31 mouse cellular contexts compared by ENCODE assay signal in genomic region chr8:92821151-92821550, GRCm38 (mm10). TPM values are rescaled to one million over a fixed set of nuclear protein-coding genes. Genes with fewer than 3 reads are reported as not detected.
DNase-seq lines count a peak whose midpoint lies in the region; ATAC-seq and TF ChIP-seq lines count a peak whose summit lies in the region.
"Had no signal": no experiment of that assay in that cellular context is flagged by ENCODE, and none has a peak within 500 bp of the region (broad histone marks: within the 10 kb centered on the region; RNA-seq: fewer than 3 reads in every experiment).

No protein-coding gene starts in this region.

- H3K4me1 ChIP-seq in ES-Bruce4 (ENCODE audit: control insufficient read depth, insufficient read depth, low read length) (peaks cover 8% of the 10 kb centered on the region), ES-E14 (ENCODE audit: control insufficient read depth in 2 of 2, insufficient read depth in 2 of 2, low read length in 2 of 2, poor library complexity in 1 of 2) (peaks cover 3 to 12% of the 10 kb centered on the region in 2 experiments; a peak in 3 of 4 replicates)
- no peaks in the 10 kb centered on the region for H3K4me1 ChIP-seq in forebrain, embryonic 15.5 days
- H3K4me1 ChIP-seq: forebrain, embryonic 12.5 days had no signal

- no peak for TF ChIP-seq POLR2A in ES-Bruce4 (IDR thresholded peaks at IDR 0.05; ENCODE audit: insufficient read depth, low read length)

- no peak overlapping the region for H3K4me2 ChIP-seq in forebrain, embryonic 15.5 days (replicated peaks)
- H3K4me2 ChIP-seq: embryonic facial prominence, embryonic 13.5 days; forebrain, embryonic 12.5 days; heart, embryonic 13.5 days; hindbrain, embryonic 14.5 days had no signal

- H3K4me3 ChIP-seq in ES-Bruce4 (ENCODE audit: low read depth, low read length) (no peak overlapping the region), ES-E14 (ENCODE audit: insufficient read depth in 1 of 2, low read depth in 1 of 2, low read length in 2 of 2, poor library complexity in 1 of 2, severe bottlenecking in 1 of 2) (no peak overlapping the region)
- H3K4me3 ChIP-seq in forebrain, embryonic 15.5 days = no peak overlapping the region
- H3K4me3 ChIP-seq: embryonic facial prominence, embryonic 10.5 days; embryonic facial prominence, embryonic 13.5 days; erythroblast, embryonic 14.5 days; forebrain, embryonic 12.5 days; gastrocnemius, adult 2 months; heart, adult 2 months; heart, embryonic 10.5 days; heart, embryonic 13.5 days had no signal

- TF ChIP-seq CTCF in ES-Bruce4 (IDR thresholded peaks at IDR 0.05; ENCODE audit: low read depth, low read length) = no peak

- no peak for ATAC-seq in cerebellum, adult (ENCODE audit: insufficient number of reproducible peaks, low FRiP score, low TSS enrichment)
- no peak for ATAC-seq in forebrain, embryonic 15.5 days (replicated peaks)
- ATAC-seq: forebrain, embryonic 16.5 days; hindbrain, postnatal 0 days; inflammation-experienced regulatory T-cells, adult 6 months; intestine, embryonic 16.5 days; Patski had no signal

- H3K27ac ChIP-seq in ES-Bruce4 (ENCODE audit: insufficient read depth, low read length) (peak overlapping the region; percentile 63), ES-E14 (ENCODE audit: insufficient read depth, low read depth, low read length, poor library complexity, severe bottlenecking) (no peak overlapping the region)
- H3K27ac ChIP-seq in forebrain, embryonic 15.5 days (replicated peaks) = no peak overlapping the region
- H3K27ac ChIP-seq: embryonic facial prominence, embryonic 13.5 days; forebrain, embryonic 12.5 days; gastrocnemius, adult 2 months; heart, adult 2 months; heart, embryonic 10.5 days; heart, embryonic 13.5 days; hindbrain, embryonic 14.5 days; hindbrain, postnatal 0 days had no signal

- no peak for TF ChIP-seq EP300 in ES-Bruce4 (IDR thresholded peaks at IDR 0.05; ENCODE audit: insufficient read depth, low read depth, low read length)

- in situ Hi-C loops in ES-E14 (cut with MboI; ENCODE audit: low sequenced_read_pairs in 2 of 2, unreplicated experiment in 2 of 2) = no loop called here

- H3K36me3 ChIP-seq in ES-Bruce4 (ENCODE audit: control insufficient read depth, insufficient read depth, low read length, poor library complexity, severe bottlenecking) (no peaks in the 10 kb centered on the region), ES-E14 (ENCODE audit: control insufficient read depth, insufficient read depth, low read length, poor library complexity, severe bottlenecking) (no peaks in the 10 kb centered on the region)
- H3K36me3 ChIP-seq in forebrain, embryonic 15.5 days = no peaks in the 10 kb centered on the region
- H3K36me3 ChIP-seq: embryonic facial prominence, embryonic 10.5 days; embryonic facial prominence, embryonic 13.5 days; forebrain, embryonic 12.5 days; heart, embryonic 10.5 days; heart, embryonic 13.5 days had no signal

- no peak overlapping the region for H3K9ac ChIP-seq in ES-Bruce4 (ENCODE audit: low read depth, poor library complexity, severe bottlenecking)
- no peak overlapping the region for H3K9ac ChIP-seq in ES-E14 (ENCODE audit: insufficient read depth, low read depth, low read length, poor library complexity, severe bottlenecking)
- H3K9ac ChIP-seq in forebrain, embryonic 15.5 days (replicated peaks) = no peak overlapping the region
- H3K9ac ChIP-seq: embryonic facial prominence, embryonic 13.5 days; forebrain, embryonic 12.5 days; heart, embryonic 13.5 days; hindbrain, embryonic 14.5 days had no signal

- H3K27me3 ChIP-seq in ES-Bruce4 (ENCODE audit: control insufficient read depth, insufficient read depth, low read length, poor library complexity, severe bottlenecking) = no peaks in the 10 kb centered on the region
- H3K27me3 ChIP-seq in forebrain, embryonic 15.5 days = no peaks in the 10 kb centered on the region
- H3K27me3 ChIP-seq: Patski had no signal

- H3K9me3 ChIP-seq in ES-Bruce4 (replicated peaks; ENCODE audit: control insufficient read depth, insufficient read depth, low read length, poor library complexity, severe bottlenecking) = no peaks in the 10 kb centered on the region; the same call in 1 of the 2 replicates
- no peaks in the 10 kb centered on the region for H3K9me3 ChIP-seq in ES-E14 (ENCODE audit: control insufficient read depth, insufficient read depth, low read depth, low read length)
- no peaks in the 10 kb centered on the region for H3K9me3 ChIP-seq in forebrain, embryonic 15.5 days
- H3K9me3 ChIP-seq: embryonic facial prominence, embryonic 10.5 days; embryonic facial prominence, embryonic 13.5 days; forebrain, embryonic 12.5 days; heart, embryonic 10.5 days; heart, embryonic 13.5 days had no signal

- peak; percentile 63 for DNase-seq in ES-E14 (ENCODE audit: low read depth, low spot score)
- peak; percentile 59 for DNase-seq in WW6 (ENCODE audit: low read depth, low spot score)
- DNase-seq in layer of hippocampus, postnatal 14 days (ENCODE audit: low spot score in 2 of 2) = no peak
- DNase-seq: adrenal gland, postnatal 10 days; adrenal gland, postnatal 36 days; cerebellum, adult 11 months; cerebellum, adult 2 months; cerebellum, adult 9-11 months; cerebellum, postnatal 25 days; embryo, embryonic 11 days; gastrocnemius, adult 2 months; gastrocnemius, postnatal 14 days; heart, adult 2 months; heart, postnatal 14 days; heart, postnatal 4 days; kidney, adult 18-20 months had no signal

TF ChIP-seq in ES-E14, 5 proteins besides CTCF, POLR2A, EP300 and RAD21:
- TF ChIP-seq HCFC1 (IDR thresholded peaks at IDR 0.05; ENCODE audit: borderline replicate concordance, insufficient read depth, low read length) (no peak), ZC3H11A (IDR thresholded peaks at IDR 0.05; ENCODE audit: borderline replicate concordance, low read depth, low read length) (no peak), ZNF384 (IDR thresholded peaks at IDR 0.05; ENCODE audit: low read depth, low read length) (no peak), MAFK (IDR thresholded peaks at IDR 0.05; ENCODE audit: insufficient read depth, low read depth, low read length) (no peak), CHD2 (IDR thresholded peaks at IDR 0.05; ENCODE audit: low read depth, low read length) (no peak)

RNA-seq across cellular contexts. Expression of gene Mmp2, which starts 5.9 kb away (rescaled TPM):
- polyA plus RNA-seq in ES-Bruce4 (2011; ENCODE audit: insufficient read depth, insufficient read length, low read depth, missing spikeins) = 22.5 and 24.9 TPM in 2 replicates
- 36.9 and 54.8 TPM in 2 replicates for total RNA-seq in ES-E14 (2012; rRNA removed)
- 10 to 100 TPM in 1 of 2 experiments, 1 to 10 TPM in 1; 8.6 to 13.9 TPM for total RNA-seq in layer of hippocampus, postnatal 14 days (2021)
- 11.5 and 12.2 TPM in 2 replicates for polyA plus RNA-seq in forebrain, embryonic 15.5 days (2015; fragmentation: Nextera tagmentation; extraction: Ambion mirVana)
- polyA plus RNA-seq: erythroblast, embryonic 14.5 days; inflammation-experienced regulatory T-cells, adult 6 months had no signal

RNA-seq across cellular contexts. Expression of gene Lpcat2, which starts 34.0 kb away (rescaled TPM):
- 3.5 and 6.2 TPM in 2 replicates for polyA plus RNA-seq in ES-Bruce4 (2011; ENCODE audit: insufficient read depth, insufficient read length, low read depth, missing spikeins)
- 1.8 and 2.5 TPM in 2 replicates for total RNA-seq in ES-E14 (2012; rRNA removed)
- total RNA-seq in layer of hippocampus, postnatal 14 days (2021) = 10 to 100 TPM in 1 of 2 experiments, 1 to 10 TPM in 1; 8.6 to 12.2 TPM
- 4.0 and 7.7 TPM in 2 replicates for polyA plus RNA-seq in forebrain, embryonic 15.5 days (2015; fragmentation: Nextera tagmentation; extraction: Ambion mirVana)

Comparison
In these comparisons a context has a peak if more than half of its experiments do, and no peak if none do; other contexts are left out.
1. DNase-seq: peak in ES-E14 (single experiment) and WW6 (single experiment); none in layer of hippocampus, postnatal 14 days (0 of 2).